Mouse (Mus musculus) R1 (cell line): ENCODE measurements around the gene Pxn.

ENCODE experiments used
- DNase-seq: peaks from one replicate; pipeline ENCODE4 v3.0.0-alpha.2; 2018; ENCODE audit warnings: low read depth, low spot score

The Pxn gene

GRCm38 (mm10) chr5:115526456-115527202 is 20.2 kb downstream of the Pxn start:
- no peak for DNase-seq

- no peak for DNase-seq
These were observed 21.7 kb downstream of the Pxn start for GRCm38 (mm10) chr5:115528128-115528527.

- DNase-seq = no peak
These were observed 22.9 kb downstream of the Pxn start for GRCm38 (mm10) chr5:115529364-115529741.

GRCm38 (mm10) chr5:115529742-115530446 is 23.4 kb downstream of the Pxn start:
- DNase-seq = no peak

- no peak for DNase-seq
These were observed 24.0 kb downstream of the Pxn start for GRCm38 (mm10) chr5:115530447-115530809.

- no peak for DNase-seq
These were observed 25.3 kb downstream of the Pxn start for GRCm38 (mm10) chr5:115531671-115532270.

- DNase-seq = peak; percentile 57
These were observed 27.8 kb downstream of the Pxn start for GRCm38 (mm10) chr5:115534290-115534731.

- no peak for DNase-seq
These were observed 28.4 kb downstream of the Pxn start for GRCm38 (mm10) chr5:115534856-115535255.

- DNase-seq = no peak
These were observed 29.2 kb downstream of the Pxn start for GRCm38 (mm10) chr5:115535635-115536034.

- DNase-seq = no peak
These were observed 31.7 kb downstream of the Pxn start for GRCm38 (mm10) chr5:115538017-115538692.

GRCm38 (mm10) chr5:115538693-115539043 is 32.2 kb downstream of the Pxn start:
- peak; percentile 84 for DNase-seq

- DNase-seq = peak; percentile 71
These were observed 36.3 kb downstream of the Pxn start for GRCm38 (mm10) chr5:115542635-115543384.

GRCm38 (mm10) chr5:115543509-115544253 is 37.2 kb downstream of the Pxn start:
- DNase-seq = no peak

GRCm38 (mm10) chr5:115544655-115545185 is 38.2 kb downstream of the Pxn start:
- no peak for DNase-seq

- no peak for DNase-seq
These were observed 39.2 kb downstream of the Pxn start for GRCm38 (mm10) chr5:115545636-115546035.

GRCm38 (mm10) chr5:115546536-115546935 is 40.1 kb downstream of the Pxn start:
- no peak for DNase-seq

GRCm38 (mm10) chr5:115547014-115547413 is 40.5 kb downstream of the Pxn start:
- DNase-seq = no peak

GRCm38 (mm10) chr5:115547421-115547820 is 40.9 kb downstream of the Pxn start:
- DNase-seq = no peak

- DNase-seq = no peak
These were observed 42.2 kb downstream of the Pxn start for GRCm38 (mm10) chr5:115548501-115549285.
